Mouse (Mus musculus) testis, adult 2 months (tissue): ENCODE measurements at regions not wholly inside any gene's neighbourhood (a gene's known extent, or its start where the extent isn't known, plus 50 kb on each side); places are given as distances from the start of the nearest gene placed in this dataset.

Source experiments
- CTCF ChIP-seq: fragments of 200-500 bp; IDR thresholded peaks from 2 replicates; pipeline ENCODE4 v1.5.1; 2012; ENCODE audit warnings: low read depth, mild to moderate bottlenecking, inconsistent platforms, low read length, moderate library complexity; ENCODE audit not compliant: control insufficient read depth, insufficient read depth, insufficient replicate concordance
- POLR2A ChIP-seq: fragments of 200-500 bp; IDR thresholded peaks from 2 replicates; pipeline ENCODE4 v1.6.1; 2012; ENCODE audit warnings: low read depth, mild to moderate bottlenecking, inconsistent platforms, low read length, moderate library complexity; ENCODE audit not compliant: control insufficient read depth

DNA sequence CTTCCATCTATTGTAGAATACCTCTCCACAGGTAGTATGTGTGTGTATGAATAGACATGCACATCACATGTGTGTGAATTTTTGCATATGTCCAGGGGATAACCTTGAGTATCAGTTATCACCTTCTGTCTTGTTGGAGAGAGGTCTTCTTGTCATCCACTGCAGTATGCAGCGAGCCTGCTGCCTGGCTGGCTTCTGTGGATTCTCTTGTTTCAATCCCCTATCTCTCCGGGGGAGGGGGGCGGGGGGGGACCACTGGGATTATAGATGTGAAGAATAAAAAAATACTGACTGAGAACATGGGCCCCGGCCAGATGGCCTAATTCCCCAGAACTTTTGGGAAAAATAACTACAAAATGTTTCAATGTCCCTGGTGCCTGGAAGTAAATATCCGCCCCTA is 149.9 kb upstream of the Arl4c start:
- TF ChIP-seq CTCF: no peak
- no peak for TF ChIP-seq POLR2A
